Mouse (Mus musculus) 416B (cell line): Measurements from ENCODE around the gene Ttll3.

Source experiments
- DNase-seq: peaks from one replicate; pipeline ENCODE4 v3.0.0; 2011; ENCODE audit warnings: low read depth

Ttll3 gene

DNA sequence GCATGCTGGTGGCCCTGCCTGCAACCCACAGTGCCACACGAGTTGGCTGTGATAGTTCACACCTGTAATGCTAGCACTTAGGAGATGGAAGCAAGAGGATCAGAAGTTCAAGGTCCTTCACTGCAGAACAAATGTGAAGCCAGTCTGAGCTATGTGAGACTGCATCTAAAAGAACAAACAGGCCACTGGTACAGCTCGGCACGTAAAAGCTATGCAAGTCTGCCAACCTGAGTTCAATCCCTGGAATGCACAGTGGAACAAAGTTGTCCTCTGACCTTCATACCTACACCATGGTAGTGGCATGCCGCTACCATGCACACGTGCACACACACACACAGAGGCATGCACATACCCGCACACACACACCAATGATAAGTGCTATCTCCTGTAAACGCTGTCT, 35.1 kb downstream of the Ttll3 start:
- DNase-seq: no peak

DNA sequence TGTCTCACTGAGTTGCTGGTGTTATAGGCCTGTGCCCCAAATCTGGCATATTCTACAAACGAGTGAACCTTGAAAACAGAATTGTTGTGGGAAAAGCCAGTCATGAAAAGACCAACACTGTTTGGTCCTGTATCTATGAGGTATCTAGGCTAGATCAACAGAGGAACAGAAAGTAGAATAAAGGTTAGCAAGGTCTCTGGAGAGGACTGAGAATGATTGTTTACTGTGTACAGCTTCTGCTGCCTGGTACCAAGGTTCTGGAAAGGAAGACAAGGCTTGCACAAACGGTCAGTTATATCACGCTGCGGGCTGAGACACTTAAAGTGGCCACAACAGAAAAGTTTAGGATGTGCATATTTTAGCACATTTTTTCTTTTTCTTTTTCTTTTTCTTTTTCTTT, 37.6 kb downstream of the Ttll3 start:
- DNase-seq: no peak

DNA sequence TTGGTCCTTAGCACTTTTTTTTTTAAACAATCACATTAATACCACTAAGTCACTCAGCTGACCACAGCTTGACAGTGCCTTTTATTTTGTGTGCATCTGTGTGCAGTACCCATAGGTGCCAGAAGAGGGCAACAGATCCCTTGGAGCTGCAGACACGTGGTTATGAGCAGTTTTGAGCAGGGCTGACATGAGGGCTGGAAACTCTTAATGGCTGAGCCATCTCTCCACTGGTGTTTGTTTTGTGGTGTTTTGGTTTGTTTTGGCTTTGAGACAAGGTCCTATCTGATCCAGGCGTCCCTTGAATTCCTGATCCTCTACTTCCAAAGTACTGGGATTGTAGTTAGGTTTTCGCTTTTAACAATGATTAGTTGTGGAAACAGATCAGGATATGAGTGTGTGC, 38.3 kb downstream of the Ttll3 start:
- peak; percentile 75 for DNase-seq

DNA sequence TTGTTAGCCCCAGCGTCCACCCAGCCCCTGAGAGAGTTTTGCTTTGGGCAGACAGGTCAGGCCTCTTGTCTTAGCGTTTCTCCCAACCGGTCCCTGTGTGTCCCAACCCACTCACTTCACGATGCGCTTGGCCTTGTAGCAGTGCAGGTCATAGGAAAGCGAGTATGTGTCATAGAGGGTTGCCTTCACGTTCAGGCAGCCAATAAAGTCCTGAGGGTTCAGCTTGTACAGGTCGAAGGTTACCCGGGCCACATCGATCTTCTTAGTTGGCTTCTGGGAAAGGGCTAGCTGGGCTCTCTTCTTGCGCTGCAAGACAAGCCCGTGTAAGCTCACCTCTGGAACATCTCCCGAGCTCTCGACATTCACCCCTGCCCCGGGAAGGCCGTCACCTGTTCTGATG, 38.9 kb downstream of the Ttll3 start:
- DNase-seq: no peak

DNA sequence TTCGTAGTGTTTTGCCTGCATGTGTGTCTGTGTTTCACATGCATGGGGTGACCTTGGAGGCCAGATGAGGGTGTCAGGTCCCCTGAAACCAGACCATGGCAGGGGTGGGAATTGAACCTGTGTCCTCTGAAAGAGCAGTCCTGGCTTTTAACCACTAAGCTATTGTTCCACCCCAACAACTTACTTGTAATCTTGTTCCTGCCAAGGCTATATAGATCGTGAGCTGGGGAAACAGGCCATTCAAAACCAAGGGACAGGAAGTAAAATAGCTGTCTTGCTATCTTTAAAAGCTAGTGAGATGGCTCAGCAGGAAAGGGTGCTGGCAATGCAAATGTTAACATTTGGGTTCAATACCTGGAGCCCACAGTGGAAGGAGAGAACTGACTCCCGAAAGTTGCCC, 40.9 kb downstream of the Ttll3 start:
- DNase-seq: no peak

DNA sequence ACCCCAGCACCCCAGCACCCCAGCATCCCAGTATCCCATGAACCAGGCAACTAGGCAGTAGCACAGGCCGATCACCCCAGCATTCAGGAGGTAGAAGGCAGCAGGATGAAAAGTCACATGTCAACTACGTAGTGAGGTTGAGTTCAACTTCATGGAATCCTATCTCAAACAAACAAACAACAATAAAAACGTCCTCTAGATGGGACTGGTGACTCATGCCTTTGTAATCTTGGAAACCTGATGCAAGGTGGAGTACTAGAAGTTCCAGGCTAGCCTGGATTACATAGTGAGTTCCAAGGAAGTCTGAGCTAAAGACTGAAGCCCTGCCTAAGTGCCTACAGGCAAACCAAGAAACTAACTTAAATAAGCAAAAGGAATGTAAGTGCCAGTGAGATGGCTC, 41.8 kb downstream of the Ttll3 start:
- DNase-seq: no peak

DNA sequence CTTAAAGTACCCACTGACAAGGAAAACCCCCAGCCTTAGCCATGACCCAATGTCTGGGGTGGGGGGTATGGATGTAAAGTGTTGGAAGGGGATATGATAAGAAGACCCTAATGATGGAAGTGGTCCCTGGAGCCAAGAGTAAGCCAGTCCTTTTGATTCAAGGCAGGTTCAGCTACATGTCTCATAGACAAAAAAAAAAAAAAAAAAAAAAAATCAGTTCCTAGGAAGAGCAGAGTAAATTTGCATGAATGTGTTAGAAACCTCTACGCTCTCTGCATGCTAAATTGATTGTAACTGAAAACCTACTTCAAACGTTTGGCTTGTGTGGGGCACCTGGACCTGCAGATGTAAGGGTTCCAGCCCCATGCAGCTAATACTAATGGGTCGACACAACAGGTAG, 42.7 kb downstream of the Ttll3 start:
- no peak for DNase-seq

DNA sequence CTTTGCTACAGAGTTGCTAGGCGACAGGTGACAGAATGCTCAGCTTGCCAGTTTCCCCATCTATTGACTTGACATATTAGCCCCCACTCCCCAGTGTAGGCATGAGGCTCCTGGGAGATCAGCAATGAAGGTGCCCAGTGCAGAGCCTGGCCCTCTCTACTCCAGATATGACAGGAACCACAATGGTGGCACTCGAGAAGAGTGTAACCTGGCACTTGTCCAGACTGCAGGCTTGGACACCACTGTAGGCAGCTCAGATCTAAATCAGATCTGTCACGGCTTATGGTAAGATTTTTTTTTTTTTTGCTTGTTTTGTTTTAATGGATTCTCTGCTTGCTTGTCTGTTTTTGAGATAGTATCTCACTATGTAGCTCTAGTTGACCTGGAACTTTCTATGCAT, 44.6 kb downstream of the Ttll3 start:
- DNase-seq: no peak

DNA sequence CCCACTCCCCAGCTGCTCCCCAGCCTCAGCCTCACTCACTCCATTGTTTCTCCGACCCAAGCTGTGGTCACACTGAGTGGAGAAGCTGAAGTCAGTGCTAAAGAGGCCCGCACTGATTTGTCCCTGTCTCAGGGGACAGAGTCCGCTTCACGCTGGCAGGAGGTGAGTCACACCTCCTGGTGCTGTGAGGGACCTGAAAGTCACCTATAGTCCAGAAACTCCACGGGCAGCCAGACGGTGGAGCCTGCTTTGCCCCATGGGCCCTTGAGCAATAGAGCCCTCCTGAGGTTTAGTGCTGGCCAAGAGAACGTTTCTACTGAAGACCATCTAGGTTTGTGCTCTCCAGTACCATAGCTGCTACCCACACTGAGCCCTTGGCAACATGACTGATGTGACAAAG, 45.6 kb downstream of the Ttll3 start:
- DNase-seq: no peak

DNA sequence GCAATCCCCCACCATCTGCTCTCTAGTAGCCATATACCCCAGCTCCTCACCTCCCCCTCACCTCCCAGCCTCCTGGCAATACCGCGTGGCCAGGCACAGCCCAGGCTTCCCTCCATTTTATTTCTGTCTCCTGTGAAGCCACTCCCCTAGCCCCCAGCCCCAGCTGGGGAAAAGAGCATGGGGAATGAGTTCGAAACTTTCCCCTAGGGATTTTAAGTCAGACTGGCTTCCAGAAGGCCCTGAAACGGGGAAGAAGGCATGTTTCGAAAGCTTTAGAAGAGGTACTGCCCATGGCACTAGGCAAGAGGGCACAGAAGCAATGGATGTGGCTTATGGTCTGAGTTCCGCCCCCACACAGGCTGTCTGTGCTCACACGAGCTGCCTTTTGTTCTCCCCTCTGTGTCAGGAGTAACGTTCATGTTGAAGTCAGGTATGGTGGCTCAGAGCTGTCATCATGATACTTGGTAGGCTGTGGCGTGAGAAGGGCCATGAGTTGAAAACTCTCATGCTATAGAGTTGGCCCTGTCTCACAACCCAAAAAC, 46.7 kb downstream of the Ttll3 start, which contains the start of gene Cidec:
Gene Cidec, minus strand, starts transcription at position 97 of the 542 bp plus-strand sequence.
- DNase-seq: no peak

DNA sequence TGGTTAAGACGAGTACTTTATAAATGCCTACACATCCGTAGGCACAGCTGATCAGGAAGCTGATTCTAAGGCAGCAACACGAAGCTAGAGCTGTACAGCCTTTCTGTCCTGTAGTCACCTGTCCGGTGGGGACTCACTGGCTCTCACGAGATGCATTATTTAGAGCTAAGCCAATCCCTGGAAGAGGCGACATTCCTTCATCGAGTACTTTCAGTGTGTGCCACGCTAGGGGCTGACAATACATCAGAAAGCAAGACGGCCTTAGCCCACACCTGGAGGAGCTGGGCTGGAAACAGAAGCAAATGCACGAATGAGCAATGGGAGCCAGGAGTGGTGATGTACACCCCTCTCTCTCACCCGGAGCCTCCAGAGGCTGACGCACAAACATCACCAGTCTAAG, 48.1 kb downstream of the Ttll3 start:
- DNase-seq: no peak

DNA sequence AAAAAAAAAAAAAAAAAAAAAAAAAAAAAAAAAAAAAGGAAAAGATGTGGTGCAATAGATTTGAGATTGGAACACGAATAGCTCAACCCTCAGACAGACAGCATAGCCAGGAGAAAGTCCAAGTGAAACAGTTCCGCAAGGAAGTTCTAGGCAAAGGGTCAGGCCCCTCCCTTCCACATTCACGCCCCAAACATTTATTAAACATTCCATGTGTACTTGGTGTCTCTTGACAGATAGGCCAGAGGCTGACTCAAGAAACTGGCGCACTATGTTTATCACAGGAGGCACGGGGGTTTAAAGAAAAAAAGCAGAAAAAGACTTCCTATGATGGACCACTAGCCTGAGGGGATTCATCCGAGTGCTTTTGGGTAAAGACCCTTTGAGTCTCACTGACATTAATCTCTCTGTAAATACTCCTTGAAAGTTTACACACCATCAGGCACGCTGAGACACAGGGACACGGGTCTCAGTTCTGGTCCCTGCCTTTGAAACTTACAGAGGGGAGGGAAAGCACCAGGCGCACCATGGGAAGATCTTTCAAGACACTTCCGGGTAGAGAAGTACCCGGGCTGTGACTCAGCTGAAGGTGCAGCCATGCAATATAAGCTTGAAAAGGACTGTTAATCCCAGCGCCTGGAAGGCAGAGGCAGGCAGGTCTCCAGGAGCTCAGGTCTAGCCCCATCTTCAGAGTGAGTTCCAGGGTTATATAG, 49.8 kb downstream of the Ttll3 start:
- DNase-seq: no peak

DNA sequence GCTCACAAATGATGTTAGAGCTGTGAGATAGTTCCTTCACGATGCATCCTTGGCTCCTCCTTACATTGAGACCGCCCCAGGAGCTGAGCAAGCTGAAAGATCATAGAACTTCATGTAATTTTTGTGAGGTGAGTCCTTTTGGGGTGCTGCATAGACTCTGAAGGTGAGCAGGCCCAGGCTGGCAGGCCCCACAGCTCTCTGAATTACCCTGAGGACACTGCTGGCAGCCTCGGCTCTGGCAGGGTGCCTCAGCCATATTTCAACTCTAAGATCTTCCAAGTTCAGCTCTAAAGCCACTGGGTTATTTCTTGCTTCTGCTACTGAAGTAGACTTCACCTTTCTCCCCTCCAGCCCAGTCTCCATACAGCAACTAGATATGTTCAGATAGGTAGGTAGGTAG, 51.6 kb downstream of the Ttll3 start:
- DNase-seq: no peak

DNA sequence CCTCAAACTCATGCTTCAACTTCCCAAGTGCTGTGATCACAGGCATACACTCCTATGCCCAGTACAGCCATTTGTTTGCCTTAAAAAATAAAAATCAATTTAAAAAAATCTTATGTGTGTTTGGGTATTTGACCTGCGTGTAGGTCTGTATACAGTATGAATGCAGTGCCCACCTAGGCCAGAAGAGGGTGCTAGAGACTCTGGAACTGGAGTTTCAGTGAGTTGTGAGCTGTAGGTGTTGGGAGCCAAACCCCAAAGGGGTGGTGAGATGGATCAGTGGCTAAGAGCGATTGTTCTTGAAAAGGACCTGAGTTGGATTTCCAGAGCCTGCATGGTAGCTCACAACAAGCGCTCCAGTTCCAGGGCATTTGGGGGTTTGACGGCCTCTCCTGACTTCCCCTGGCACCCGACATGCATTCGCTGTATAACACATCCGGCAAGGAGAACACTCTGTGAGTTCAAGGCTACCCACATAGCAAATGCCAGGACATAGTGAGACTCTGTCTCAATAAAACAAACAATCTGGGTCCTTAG, 52.2 kb downstream of the Ttll3 start:
- DNase-seq: peak; percentile 93

DNA sequence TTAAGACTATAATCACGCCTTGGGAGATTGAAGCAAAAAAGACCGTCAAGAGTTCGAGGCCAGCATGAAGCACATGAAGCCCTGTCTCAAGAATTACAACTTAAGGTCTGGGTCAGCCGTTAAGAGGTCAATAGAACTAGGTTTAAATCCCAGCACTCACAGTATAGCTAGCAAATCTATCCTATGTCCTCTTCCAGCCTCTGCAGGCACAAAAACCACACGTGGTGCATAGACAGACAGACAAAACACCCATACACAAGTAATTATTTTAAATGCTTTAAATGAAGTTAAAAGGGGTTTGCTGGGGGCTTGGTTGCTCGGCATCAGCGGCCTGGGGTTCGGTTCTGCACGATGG, 53.0 kb downstream of the Ttll3 start:
- no peak for DNase-seq

DNA sequence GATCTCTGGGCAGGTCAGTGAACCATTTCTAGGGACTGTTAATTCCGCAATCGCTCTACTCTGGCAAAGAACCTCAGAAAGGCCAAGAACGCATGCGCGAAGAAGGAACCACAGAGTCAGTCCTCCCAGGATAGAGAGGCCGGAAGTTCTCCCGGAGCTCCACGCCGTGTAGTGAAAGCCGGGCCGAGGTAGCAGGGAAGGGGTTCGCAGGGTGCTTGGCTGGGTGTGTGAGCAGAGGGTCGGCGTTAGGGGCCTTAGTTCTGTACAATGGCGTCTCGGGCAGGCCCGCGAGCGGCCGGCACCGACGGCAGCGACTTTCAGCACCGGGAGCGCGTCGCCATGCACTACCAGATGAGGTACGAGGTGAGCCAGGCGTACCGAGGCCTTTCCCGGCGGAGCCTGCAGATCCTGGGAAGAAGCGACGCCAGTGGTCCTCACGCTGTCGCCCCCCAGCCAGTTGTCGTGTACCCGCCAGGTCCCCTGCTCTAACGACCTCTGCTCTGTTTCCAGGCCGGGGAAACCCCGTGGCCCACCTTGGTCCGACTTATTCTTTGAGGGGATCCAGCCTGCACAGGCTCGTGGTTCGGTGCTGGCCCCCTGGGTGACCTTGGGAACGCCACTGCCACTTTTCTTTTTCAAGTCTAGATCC, 53.5 kb downstream of the Ttll3 start, which contains the start of gene Jagn1:
Gene Jagn1, plus strand, starts transcription at position 128 of the 649 bp plus-strand sequence.
- DNase-seq: peak; percentile 93

DNA sequence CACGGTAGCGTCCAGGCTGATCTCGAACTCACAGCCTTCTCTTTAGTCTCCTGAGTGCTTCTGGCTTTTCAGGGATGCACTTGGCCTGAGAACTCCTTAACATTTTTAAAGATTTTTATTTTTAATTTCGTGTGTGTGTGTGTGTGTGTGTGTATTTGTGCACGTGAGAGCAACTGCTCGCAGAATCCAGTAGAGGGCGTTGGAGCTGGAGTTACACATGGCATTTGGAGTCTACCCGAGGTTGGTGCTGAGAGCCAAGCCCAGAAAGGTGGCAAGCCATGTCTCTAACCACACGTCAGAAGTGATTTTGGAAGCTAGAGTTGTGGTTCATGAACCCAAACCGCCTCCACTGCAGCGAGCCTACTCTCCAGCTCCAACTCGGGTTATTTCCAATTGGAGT, 54.0 kb downstream of the Ttll3 start:
- peak; percentile 67 for DNase-seq

DNA sequence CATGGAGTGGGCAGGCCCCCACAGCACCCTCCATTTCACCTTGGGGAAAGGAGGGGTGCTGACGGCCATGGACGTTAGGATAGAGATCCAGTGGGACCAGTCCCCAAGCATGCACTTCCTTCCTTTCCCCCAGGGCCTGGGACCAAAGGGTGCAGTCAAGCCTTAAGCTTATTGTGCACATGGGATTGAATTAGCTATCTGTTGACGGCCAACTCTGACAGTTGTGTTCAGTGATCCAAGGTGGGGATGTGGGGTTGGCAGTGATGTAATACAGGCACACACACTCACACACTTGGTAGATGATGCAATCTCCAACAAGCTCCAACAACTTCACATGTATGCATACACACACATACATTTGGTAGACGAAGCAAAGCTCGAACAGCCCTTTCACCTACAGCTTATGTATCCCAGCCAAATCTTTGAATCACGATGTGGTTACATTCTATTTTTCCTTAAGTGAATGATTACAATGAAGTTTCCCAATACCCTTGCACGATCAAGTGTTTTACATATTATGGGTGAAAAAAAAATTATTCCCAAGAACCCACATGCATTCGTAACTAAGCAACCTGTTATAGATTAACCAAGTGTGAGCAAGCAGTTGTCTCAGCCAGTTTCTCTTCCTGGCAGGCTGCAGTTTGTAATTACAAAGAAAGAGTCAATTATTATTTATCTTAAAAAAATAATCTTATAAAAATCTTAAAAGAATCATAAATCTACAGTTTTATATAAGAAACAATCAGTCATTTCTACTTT, 55.3 kb downstream of the Ttll3 start:
- DNase-seq: peak; percentile 37

DNA sequence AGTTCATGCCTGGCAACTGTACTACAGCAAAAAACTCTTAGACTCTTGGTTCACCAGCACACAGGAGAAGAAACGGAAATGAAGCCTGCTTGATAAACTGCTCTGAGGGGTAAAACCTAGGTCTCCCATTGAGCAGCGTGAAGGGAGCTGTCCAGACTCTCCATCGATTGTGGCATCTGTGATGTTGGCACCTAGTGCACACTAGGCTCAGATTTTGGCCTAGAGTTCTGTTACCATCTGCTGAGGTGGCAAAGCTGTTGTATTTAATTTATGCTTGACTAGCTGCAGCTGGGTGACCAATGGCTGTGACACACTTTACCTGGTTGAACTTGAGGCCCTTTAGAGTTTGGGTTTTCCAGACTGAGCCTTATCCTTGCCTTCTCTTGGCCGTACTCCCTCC, 58.6 kb downstream of the Ttll3 start:
- no peak for DNase-seq

DNA sequence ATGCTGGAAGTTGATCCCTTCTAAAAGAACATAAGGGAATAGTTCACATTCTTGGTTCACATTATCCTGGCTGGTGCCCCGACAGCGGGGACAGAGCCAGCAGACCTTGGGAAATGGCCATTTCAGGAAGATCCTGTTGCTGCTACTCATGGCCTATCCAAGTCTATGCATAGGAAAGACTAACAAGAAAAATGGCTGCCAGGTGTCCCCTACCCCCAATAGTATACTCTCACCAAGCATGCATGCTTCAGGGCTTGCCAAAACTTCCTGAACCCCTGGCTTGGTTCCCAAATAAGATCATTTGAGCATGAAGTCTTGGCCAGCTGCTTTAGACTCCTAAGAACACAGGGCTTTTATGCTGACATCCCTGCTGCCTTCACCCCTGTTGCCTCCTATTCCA, 62.8 kb downstream of the Ttll3 start:
- DNase-seq: no peak

DNA sequence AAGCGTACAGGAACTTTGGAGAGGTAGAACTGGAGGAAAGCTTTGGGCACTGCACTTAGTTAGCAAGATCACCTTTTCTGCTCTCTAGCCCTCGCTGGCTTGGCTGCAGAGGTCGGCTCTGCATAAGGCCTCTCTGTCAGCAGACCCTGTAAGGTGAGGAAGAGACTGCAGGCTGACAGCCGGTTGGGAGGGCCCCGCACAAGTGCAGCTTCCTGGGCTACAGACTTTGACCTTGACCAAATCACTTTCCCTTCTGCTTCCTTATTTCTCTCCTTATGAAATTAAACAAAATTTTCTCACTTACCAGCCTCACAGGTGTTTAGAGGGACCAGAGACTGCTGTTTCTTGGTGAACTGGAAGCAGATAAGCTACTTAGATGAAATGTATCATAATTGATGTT, 65.9 kb downstream of the Ttll3 start:
- DNase-seq: no peak

DNA sequence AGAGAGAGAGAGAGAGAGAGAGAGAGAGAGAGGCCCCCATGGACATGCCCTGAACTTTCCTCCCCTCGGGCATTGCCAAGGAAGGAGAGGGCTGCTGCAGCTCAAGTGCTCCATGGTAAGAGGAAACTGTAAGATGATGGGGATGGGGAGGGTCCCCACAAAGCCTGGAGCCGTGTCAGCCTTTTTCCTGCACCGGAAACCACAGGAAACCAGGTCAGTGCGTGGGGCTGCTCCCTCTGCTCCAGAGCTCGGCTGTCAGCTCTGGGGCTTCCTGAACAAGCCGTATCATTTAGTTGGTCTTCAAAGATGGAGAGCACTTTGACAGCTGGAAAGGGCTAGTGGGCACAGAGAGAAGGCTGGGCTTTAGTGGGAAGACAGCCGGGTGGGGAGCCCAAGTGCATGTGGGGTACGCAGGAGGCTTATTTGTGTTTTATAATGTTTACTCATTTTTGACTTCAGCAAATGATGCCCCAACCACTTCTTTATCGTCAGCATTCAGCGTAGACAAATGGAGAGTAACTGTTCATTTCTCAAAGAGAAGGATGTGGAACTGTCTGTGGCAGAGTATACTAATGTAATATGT, 69.0 kb downstream of the Ttll3 start, which contains the start of gene Il17re:
Gene Il17re, plus strand, starts transcription at position 533 of the 583 bp plus-strand sequence.
- DNase-seq: peak; percentile 62
